Mouse (Mus musculus) lung, adult 2 months (tissue): ENCODE measurements around the gene Tlcd2.

Source experiments
- CTCF ChIP-seq: fragments of 200-500 bp; IDR thresholded peaks from 2 replicates; pipeline ENCODE4 v1.5.1; 2011; ENCODE audit warnings: mild to moderate bottlenecking, low read length, control low read depth; ENCODE audit not compliant: insufficient read depth
- POLR2A ChIP-seq: fragments of 200-500 bp; IDR thresholded peaks from 2 replicates; pipeline ENCODE4 v1.6.1; 2011; ENCODE audit warnings: low read depth, mild to moderate bottlenecking, control low read depth, low read length, borderline replicate concordance; ENCODE audit errors: extremely low read depth

DNA sequence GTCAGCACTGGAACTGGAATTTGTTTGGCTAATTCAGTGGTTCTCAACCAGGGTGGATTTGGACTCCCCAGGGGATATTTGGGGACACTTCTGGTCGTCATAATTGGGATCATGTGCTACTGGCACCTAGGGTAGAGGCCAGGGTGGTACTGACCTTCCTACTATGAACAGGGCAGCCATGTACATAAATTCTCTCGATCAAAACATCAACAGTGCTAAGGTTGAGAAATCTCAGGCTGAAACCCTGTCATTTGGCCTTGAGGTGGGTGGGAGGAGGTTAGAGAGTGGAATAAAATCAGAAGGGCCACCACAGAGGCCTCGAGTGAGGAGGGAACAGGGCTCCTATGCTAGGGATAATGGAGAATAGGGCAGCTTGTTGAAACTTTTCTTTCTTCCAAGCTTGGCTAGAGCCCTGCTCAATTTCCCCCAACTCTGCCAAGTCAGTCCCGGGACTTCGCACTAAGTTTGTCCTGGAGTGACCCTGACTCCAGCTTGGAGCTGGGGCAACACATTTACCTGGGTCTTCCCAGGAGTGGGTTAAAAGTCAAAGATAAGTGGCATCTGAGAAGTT lies 2.3 kb upstream of the Tlcd2 start:
- TF ChIP-seq POLR2A (no peak), CTCF (no peak)
